Mouse (Mus musculus): ENCODE measurements around the gene Kif6.

GRCm38 (mm10) chr17:49839243-49839642, 224.3 kb downstream of the Kif6 start:
- TF ChIP-seq POLR2A (IDR thresholded peaks at IDR 0.05; ENCODE audit: borderline replicate concordance, extremely low read depth, insufficient read depth, insufficient read length, poor library complexity, severe bottlenecking) (no peak), CTCF (IDR thresholded peaks at IDR 0.05; ENCODE audit: borderline replicate concordance, extremely low read depth, insufficient read depth, insufficient read length) (no peak)
